Mouse (Mus musculus): ENCODE data around the gene Nxph1.

The Nxph1 gene

DNA sequence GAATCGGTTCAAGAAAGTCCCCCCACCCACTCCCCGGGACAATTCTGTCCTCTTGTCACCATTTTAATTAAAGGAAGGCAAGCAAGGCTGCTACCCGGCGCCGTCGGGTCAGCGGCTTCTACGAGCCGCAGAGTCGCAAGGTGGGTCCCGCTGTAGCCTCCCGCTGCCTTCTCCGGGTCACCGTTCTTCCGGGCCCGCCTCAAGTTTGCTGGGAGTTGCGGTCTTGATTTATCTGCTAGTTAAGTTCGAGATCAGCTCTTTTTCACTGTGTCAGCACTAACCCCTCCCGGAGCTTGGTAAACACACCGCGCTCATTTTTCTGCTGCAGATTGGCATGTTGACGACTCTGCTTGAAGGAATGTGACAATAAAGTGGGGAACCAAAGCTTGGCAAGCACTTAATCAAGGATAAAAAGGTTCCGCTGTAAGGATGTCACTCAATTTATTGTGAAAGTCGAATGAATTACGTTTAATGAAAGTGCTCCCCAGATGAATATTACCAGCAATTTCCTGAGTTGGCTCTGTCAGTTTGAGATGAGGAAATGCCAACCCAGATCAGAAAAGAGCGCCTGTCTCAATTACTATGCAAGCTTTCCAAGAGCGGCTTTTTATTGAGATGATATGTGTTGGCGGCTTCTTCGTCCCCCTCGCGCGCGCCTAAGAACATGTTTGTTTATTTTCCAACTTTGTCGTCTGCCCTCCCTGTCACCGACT, 7.7 kb downstream of the Nxph1 start:
- no peak for TF ChIP-seq GATA4 (IDR thresholded peaks at IDR 0.05; ENCODE audit: insufficient replicate concordance, low read length)

GRCm38 (mm10) chr6:8956743-8957528, 8.7 kb downstream of the Nxph1 start:
- no peak for TF ChIP-seq GATA4 (IDR thresholded peaks at IDR 0.05; ENCODE audit: insufficient replicate concordance, low read length)

DNA sequence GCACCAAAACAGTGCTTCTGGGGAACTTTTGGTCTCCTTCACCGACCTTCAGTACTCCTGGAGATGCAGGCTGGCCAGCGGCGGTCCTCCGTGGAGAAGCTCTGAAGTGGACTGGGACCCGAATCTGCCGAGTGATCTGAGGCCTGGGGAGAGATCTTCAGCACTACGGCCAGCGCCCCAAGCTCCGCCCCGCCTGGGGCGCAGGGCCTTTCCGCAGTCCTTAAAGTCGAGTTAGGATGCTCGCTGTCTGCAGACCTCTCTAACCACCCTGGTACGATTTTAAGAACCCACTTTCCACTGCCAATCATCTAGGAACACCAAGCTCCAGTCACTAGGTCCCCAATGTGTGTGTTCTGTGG, 9.3 kb downstream of the Nxph1 start:
- TF ChIP-seq GATA4 (IDR thresholded peaks at IDR 0.05; ENCODE audit: insufficient replicate concordance, low read length) = no peak

GRCm38 (mm10) chr6:8958081-8958919, 10.1 kb downstream of the Nxph1 start:
- no peak for TF ChIP-seq GATA4 (IDR thresholded peaks at IDR 0.05; ENCODE audit: insufficient replicate concordance, low read length)

DNA sequence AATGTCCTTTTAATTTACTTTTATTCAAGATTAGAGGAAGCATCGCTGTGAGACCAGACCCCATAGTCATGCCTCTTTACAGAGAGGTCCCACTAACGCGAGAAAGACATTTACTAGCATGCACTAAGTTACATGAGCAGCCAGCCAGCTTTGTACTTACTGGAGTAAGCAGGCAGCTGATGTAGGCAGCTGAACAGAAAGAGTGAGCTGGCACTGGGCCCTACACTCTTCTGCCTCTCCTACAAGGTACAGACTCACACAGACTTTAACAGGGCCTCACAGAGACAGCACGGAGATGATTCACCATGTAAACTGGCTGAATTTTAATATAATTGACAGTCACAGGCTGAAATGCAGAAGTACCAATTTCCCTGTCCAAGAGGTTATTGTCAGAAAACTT, 11.6 kb downstream of the Nxph1 start:
- no peak for TF ChIP-seq GATA4 (IDR thresholded peaks at IDR 0.05; ENCODE audit: insufficient replicate concordance, low read length)

- no peak for TF ChIP-seq GATA4 (IDR thresholded peaks at IDR 0.05; ENCODE audit: insufficient replicate concordance, low read length)
Measured at GRCm38 (mm10) chr6:8970576-8970975, 22.3 kb downstream of the Nxph1 start.

DNA sequence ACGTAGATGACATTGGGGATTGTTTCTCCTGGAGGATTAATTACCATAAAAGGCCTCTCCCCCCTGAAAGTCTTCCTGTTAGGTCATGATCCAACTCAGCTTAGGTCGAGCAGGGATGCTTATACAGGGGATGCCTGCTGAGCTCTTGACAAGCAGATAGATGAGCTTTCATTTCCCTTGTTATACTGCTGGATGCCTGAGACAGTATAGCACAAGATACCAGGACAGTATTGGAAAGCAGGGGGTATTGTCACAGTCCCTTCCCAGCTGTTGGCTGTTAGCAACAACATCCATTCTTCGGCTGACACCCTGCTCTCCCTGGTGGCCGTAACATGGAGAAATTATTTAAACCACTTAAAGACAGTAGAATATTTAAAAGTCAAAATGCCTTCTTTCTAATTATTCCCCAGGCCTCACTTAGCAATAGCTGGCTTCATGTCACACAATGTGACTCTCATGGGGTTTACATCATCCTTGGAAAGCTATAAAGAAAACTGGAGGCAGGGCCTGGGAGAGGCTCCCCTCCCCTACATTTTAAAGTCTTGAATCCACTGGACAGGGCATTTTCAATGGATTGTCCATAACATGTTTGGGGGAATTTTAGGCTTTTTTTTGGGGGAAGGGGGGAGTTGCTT, 31.1 kb downstream of the Nxph1 start:
- no peak for TF ChIP-seq GATA4 (IDR thresholded peaks at IDR 0.05; ENCODE audit: insufficient replicate concordance, low read length)

- TF ChIP-seq GATA4 (IDR thresholded peaks at IDR 0.05; ENCODE audit: insufficient replicate concordance, low read length) = no peak
Measured at GRCm38 (mm10) chr6:8996301-8996943, 48.2 kb downstream of the Nxph1 start.

DNA sequence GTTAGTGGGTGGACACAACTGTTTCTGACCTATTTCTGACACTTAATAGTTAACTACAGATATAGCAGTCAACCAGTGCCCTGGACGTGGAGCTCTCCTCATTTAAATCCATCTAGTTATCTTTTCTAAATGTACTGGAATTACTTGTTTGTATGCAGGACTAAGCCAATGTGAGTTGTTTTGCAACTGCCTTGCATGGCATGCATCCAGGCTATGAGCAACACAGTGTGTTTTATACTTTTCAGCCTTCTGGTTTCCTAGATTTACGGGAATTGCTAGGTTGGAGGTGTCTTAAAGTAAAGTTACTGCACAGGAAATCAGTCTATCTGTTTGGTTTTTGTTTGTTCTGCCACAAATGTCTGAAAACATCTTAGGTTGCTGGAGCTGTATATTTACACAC, 49.1 kb downstream of the Nxph1 start:
- TF ChIP-seq GATA4 (IDR thresholded peaks at IDR 0.05; ENCODE audit: insufficient replicate concordance, low read length) = no peak

DNA sequence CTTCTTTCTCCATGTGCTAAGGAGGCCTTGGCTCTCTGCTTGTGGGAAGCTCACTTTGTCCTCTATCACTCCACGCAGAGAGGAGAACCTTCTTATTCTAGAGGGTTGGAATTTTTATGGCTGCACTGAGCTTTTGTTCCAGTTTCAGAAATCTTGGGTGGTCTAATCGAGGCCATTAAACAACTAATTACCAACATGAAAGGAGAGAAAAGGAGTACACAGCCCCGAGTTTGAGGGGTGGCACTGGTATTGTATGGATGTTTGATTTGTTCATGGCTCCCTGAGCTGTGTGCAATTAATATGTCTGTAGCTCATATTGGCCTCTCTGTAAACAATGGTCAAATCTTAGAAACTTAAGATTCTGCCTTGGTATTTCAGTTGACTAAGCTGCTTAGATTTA, 54.5 kb downstream of the Nxph1 start:
- TF ChIP-seq GATA4 (IDR thresholded peaks at IDR 0.05; ENCODE audit: insufficient replicate concordance, low read length) = no peak

GRCm38 (mm10) chr6:9026631-9027030, 78.4 kb downstream of the Nxph1 start:
- no peak for TF ChIP-seq GATA4 (IDR thresholded peaks at IDR 0.05; ENCODE audit: insufficient replicate concordance, low read length)

- TF ChIP-seq GATA4 (IDR thresholded peaks at IDR 0.05; ENCODE audit: insufficient replicate concordance, low read length) = no peak
Measured at GRCm38 (mm10) chr6:9027146-9027545, 78.9 kb downstream of the Nxph1 start.

- TF ChIP-seq GATA4 (IDR thresholded peaks at IDR 0.05; ENCODE audit: insufficient replicate concordance, low read length) = no peak
Measured at GRCm38 (mm10) chr6:9028501-9028900, 80.3 kb downstream of the Nxph1 start.

DNA sequence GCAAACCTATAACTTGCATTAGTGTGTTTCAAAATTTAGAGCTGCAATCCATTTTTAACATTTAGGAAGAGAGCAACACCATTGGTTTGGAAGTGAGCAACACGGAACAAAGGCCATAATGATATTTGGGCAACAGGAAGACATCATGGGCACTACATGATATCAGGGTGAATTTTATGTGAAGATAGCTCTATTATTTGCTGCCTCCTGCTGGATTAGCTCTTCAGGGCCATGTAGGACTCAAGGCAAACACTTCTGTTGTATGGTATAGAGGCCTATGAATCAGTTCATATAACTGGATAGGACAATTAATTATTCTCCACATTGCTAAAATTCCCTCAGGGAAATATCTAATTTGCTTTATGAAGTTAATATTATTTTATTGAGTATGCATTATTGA, 91.1 kb downstream of the Nxph1 start:
- no peak for TF ChIP-seq GATA4 (IDR thresholded peaks at IDR 0.05; ENCODE audit: insufficient replicate concordance, low read length)

DNA sequence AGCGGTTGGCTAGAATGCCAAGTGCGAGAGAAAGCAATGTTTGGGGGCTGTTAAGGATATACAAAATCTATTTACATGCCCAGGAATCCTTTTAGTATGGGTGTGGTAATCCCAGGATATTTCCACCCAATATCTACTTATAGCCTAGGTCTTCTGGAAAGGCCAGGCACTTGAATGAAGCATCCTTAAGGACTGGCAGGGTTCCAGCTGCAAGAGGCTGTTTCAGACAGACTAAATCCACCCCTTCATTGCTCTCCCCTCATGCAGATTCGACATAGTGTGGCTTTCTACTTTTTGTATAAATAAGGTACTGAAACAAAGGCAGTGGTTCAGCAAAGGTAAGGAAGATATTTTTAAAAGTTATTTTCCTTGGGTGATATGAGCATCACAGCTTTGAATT, 92.8 kb downstream of the Nxph1 start:
- TF ChIP-seq GATA4 (IDR thresholded peaks at IDR 0.05; ENCODE audit: insufficient replicate concordance, low read length) = no peak
